Mouse (Mus musculus) left cerebral cortex, postnatal 25 days (tissue): ENCODE measurements around the gene Gpx6. TPM values are rescaled to one million over a fixed set of nuclear protein-coding genes. Genes with fewer than 3 reads are reported as not detected.

Source experiments
- DNase-seq, 2 experiments: peaks; one replicate each; pipeline ENCODE4 v3.0.0; 2022; ENCODE audit warnings: low spot score in 2 of 2, mixed read lengths in 1 of 2
- intact Hi-C: fragments of 180-260 bp; cut with DNase I; formaldehyde crosslinking; loops from one replicate; pipeline ENCODE4 v1.15.1; 2025
- total RNA-seq, 2 experiments: library from RNA; stranded (reverse); gene quantifications; 2 replicates each; pipeline ENCODE4 v1.2.3; 2021

Gene Gpx6
- total RNA-seq, 2 experiments from 2014 or later = not detected

DNA sequence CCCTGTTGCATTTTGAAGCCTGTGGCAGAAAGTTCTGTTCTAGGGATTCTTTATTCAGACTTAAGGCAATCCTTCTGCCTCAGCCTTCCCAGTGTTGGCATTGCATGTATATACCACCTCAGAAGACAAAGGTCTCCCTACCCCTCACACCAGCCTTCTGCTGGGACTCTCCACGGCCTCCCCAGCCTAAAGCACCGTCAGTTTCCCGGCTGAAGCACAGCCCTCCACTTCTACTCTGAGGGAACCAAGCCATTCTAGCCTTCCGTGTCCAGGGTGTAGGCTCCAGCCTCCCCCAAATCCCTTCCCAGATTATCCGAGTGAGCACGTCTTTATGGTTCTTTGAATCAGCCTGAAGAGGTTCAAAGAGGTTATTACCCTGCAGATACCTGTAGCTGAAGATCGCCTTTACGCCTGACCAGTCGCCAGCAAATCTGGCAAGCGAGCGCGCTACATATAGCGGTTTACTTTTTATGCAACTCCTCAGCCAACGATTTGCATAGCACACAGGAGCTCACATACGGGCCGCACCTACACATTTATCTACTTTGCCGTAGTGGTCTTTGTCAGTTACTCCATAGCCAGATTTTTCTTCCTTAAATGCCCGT is 10.1 kb downstream of the Gpx6 start:
- intact Hi-C loops = loop anchor here (10.0 kb wide), 1 partner anchor 1027 kb away; no protein-coding TSS in a partner anchor
- DNase-seq = peak; percentile 28 to 43

DNA sequence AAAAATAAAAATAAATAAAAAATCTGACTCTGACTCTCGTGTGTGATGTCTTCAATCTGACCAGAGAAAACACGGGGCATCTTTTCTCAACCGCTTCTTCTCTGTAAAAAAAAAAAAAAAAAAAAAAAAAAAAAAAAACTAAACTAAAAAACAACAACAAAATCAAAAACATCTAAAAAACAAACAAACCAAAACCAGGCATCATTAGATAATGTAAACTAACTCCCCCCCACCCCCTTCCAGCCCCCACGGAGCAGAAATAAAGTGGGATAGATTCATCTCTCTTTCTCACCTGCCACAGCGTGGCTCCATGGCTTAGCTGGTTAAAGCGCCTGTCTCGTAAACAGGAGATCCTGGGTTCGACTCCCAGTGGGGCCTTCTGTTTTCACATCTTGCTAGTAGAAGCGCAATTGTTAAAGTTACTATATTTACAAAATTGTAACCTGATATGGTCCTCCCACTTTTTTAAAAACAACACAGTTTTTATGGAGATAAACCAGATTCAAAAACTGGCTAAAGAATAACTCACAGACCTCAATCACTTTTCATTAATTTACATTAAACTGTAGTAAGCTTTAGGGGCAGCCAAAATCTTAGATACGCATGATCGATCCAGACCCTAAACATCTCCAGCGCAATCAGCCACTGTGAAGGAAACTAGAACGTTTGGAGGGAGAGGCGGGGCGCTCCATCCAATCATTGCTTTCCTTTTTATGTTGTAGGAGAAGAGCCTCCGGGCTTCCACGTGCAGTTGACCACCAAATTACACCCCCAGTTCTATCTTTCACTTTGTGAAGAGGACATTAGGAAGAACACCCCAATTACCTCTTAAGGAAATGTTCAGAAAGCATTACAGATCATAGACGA is 10.8 kb downstream of the Gpx6 start:
- DNase-seq = peak; percentile 71 to 80
- intact Hi-C loops = loop anchor here (10.0 kb wide), 1 partner anchor 1028 kb away; no protein-coding TSS in a partner anchor

DNA sequence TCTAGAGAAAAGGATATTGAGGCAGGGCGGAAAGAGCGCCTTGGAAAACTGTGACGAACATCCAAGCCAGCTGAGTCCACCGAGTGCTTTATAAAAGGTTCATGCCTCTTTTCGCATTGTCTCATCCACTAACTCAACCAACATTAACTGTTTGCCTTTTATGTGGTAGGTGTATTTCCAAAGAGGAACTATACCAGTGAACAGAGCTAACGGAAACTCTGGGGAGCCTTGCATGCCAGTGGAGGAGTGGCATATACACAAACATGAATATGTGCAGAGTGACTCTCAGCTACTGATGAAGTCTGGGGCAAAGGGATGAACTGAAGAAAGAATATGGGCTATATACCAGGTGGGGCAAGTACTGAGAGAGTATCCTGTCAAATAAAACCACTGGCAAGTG is 11.5 kb downstream of the Gpx6 start:
- intact Hi-C loops = loop anchor here (10.0 kb wide), 1 partner anchor 1029 kb away; no protein-coding TSS in a partner anchor

DNA sequence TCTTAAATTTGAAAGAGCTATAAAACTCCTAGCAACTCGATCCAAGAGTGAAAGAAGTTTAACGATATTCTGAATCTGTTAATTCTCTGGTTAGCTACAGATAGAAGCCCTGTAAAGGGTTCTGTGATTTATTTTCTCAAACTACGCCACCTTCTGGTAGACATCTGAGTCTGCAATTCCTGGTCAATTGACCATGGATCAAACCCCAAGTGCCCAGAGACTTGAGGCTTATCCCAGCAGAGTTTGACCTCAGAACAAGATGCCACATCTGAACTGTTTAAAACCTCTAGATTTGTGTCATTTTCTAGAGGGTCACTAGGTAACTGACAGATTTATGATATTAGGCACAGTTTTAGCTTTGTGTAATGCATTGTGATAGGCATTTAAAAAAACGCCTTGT is 14.3 kb downstream of the Gpx6 start:
- DNase-seq = peak; percentile 6 to 21
- intact Hi-C loops = loop anchor here (2.0 to 10.0 kb wide), 4 partner anchors 49 to 1031 kb away; no protein-coding TSS in a partner anchor

More for the DNA sequence above, 11.5 kb downstream of the Gpx6 start:
- peak; percentile 3 to 12 for DNase-seq

DNA sequence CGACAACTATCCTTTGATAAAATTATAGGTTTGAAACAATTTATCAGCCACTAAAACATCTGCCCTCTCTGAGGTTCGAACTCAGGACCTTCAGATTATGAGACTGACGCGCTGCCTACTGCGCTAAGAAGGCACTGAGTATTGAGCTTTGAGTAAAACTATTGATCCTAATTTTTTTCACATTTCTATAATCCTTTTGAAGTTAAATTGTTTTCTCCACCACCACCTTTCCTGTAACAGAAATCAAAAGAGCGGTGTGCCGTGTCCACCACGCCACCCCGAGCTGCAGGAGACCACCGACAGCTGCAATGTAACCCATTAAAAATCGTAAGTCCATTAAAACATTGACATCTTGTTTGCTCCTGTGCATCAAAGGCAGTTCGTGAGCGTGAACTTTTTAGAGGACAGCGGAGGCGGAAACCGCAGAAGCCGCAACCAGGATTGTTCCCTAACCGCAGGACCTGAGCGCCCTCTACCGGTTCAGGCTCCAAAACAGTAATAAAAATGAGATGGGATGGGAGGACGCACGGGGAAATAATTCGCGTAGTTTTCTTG is 14.8 kb downstream of the Gpx6 start:
- peak; percentile 81 to 82 for DNase-seq
- intact Hi-C loops = loop anchor here (2.0 to 10.0 kb wide), 4 partner anchors 50 to 1032 kb away; no protein-coding TSS in a partner anchor

DNA sequence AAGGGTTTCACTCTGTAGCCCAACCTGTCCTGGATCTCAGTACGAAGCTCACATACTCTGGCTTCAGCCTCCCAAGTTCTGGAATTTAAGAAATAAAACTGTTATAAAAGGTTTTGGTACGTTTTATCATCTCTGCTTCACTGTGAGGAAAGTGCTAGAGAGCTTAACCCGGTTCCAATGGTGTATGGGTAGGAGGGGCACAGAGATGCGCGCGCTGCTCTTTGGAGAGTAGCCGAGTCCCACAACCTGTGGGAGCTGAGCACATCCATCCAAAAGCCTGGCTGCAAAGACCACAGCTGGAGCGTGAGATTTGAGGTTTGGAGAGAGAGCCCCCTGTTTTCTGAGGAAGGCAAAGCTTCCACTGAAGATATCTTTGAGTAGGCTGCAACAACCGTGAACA is 15.5 kb downstream of the Gpx6 start:
- intact Hi-C loops = loop anchor here (2.0 to 10.0 kb wide), 4 partner anchors 51 to 1033 kb away; no protein-coding TSS in a partner anchor
- DNase-seq = peak; percentile 11 to 44

DNA sequence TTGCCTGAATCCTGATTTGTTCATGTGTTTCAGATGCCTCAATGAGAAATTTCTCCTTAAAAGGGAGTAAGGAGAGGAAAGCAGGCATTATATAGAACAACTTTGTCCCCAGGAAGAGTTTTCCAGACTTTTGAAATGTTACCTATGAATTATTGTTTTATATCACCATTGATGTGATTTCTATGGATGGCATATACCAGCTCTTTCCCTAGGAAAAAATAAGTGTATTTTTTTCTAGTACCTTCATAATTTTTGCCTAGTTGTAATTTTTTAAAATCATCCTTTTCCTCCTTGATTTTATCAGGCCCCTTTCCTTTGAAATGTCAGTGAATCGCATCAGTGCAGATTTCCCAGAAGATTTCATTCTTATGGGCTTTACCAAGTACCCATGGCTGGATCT is 34.7 kb downstream of the Gpx6 start, which contains the start of gene Olfr1367:
Gene Olfr1367 (plus strand): TSS at position 301 of the 400 bp plus-strand sequence.
- no peak for DNase-seq
- intact Hi-C loops = no loop called here

DNA sequence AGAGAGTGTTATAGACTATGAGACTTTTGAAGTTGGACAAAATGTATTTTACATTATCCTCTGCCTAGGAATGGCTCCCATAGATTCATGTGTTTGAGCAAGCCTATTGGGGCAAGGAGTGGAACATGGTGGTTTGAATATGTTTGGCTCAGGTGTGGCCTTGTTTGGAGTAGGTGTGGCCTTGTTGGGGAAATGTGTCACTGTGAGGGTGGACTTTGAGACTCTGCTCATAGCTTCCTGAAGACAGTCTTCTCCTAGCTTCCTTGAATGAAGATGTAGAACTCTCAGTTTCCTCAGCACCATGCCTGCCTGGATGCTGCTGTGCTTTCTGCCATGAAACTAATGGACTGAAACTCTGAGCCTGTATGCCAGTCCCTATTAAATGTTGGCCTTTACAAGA is 38.7 kb downstream of the Gpx6 start:
- DNase-seq = no peak
- intact Hi-C loops = no loop called here

DNA sequence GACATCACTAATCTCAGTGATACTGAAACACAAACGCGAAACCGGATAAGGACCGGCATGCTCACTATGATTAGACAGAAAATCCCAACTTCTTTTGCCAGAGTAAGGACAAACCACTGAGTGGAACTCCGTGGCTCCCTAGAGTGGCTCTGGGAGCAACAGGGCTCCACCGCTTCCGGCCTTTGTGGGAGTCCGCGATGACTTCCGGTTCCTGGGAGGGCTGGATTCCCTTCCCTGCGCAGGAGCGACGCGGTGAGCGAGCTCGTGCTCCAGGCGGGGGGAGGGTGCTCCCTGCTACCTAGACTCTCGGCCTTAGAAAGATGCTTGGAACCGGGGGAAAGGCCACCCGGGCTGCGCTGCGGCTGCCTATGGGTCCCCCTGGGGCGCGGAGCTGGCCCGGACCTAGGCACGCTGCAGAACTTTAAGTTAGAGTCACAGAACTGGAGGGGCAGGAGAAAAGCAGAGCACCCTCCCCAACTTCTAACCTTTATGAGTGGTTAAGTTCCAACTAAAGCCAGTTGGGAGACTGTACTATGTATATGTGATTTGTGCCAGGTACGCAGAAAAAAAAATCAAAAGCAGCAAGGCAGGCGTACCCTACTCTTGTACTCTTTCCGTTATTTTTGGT is 50.8 kb downstream of the Gpx6 start, which contains the start of gene Zscan12:
Gene Zscan12 (plus strand): TSS at position 200 of the 628 bp plus-strand sequence.
- intact Hi-C loops = loop anchor here (1.0 to 2.0 kb wide), 4 partner anchors 40 to 168 kb away; partner anchors contain the start of genes Zkscan3, Zkscan4, Zkscan8 and Zscan26
- peak; percentile 88 to 94 for DNase-seq

DNA sequence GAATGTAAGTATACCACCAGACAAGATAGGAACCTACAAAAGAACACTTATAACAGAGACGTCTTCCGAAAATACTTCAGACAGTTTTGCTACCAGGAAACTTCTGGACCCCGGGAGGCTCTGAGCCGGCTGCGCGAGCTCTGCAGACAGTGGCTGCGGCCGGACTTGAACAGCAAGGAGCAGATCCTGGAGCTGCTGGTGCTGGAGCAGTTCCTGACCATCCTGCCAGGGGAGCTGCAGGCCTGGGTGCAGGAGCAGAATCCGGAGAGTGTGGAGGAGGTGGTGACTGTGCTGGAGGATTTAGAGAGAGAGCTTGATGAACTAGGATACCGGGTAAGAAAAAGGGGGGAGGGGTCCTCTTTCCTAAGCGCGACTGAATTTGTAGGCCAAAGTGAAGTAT is 51.8 kb downstream of the Gpx6 start:
- DNase-seq = no peak
- intact Hi-C loops = loop anchor here (2.0 kb wide), 3 partner anchors 39 to 167 kb away; partner anchors contain the start of genes Zkscan3, Zkscan8 and Zscan26

DNA sequence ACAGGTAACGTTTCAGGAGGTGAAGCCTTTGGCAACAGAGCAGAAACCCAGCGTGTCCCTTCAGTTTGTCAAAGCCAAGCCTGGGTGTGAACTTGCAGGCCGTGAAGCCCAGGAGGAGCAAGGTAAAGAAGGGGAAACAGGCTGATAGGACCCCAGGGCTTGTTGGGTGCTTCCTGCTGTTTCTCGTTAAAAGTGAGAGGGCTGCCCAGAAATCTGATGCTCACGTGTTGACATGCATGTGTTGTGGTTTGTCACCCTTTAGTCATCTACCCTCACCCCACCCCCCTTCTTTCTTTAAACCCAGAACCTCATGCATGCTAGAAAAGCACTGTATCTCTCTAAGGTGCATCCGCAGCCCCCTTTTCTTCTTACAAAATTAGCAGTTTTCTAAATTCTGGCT is 54.7 kb downstream of the Gpx6 start:
- DNase-seq = no peak
- intact Hi-C loops = no loop called here

Other genes with a start within 250 kb of the Gpx6 start
- not detected for gene Olfr1370, start 237.2 kb upstream of the Gpx6 start, total RNA-seq
- not detected for gene Olfr1369-ps1, start 200.6 kb upstream of the Gpx6 start, total RNA-seq
- not detected for gene Olfr263, start 182.5 kb upstream of the Gpx6 start, total RNA-seq
- gene Olfr1368, start 166.3 kb upstream of the Gpx6 start, total RNA-seq = not detected
- 10 to 100 TPM; 34.3 to 41.2 TPM for gene Trim27, start 132.7 kb upstream of the Gpx6 start, total RNA-seq
- not detected for gene Gpx5, start 19.4 kb upstream of the Gpx6 start, total RNA-seq
- not detected for gene Olfr1367, start 34.8 kb downstream of the Gpx6 start, total RNA-seq
- 1 to 10 TPM; 7.5 to 7.9 TPM for gene Zscan12, start 50.7 kb downstream of the Gpx6 start, total RNA-seq
- 10 to 100 TPM; 37.2 to 44.5 TPM for gene Zkscan3, start 90.6 kb downstream of the Gpx6 start, total RNA-seq
- 1 to 10 TPM; 1.5 to 1.7 TPM for gene Pgbd1, start 128.9 kb downstream of the Gpx6 start, total RNA-seq
- 10 to 100 TPM; 48.3 to 51.3 TPM for gene Zscan26, start 141.6 kb downstream of the Gpx6 start, total RNA-seq
- gene Nkapl, start 156.4 kb downstream of the Gpx6 start, total RNA-seq = 1 to 10 TPM in 1 of 2 experiments, under 1 TPM in 1; 0.96 to 1.1 TPM
- 1 to 10 TPM; 5.6 to 6.7 TPM for gene Zkscan4, start 166.8 kb downstream of the Gpx6 start, total RNA-seq
- gene Gm10065, start 167.3 kb downstream of the Gpx6 start, total RNA-seq = not detected
- 10 to 100 TPM; 21.6 to 23.1 TPM for gene AK157302, start 183.1 kb downstream of the Gpx6 start, total RNA-seq
- gene Gm11273, start 189.3 kb downstream of the Gpx6 start, total RNA-seq = 10 to 100 TPM; 50.0 to 59.4 TPM
- 10 to 100 TPM; 17.2 to 19.5 TPM for gene Zkscan8, start 219.0 kb downstream of the Gpx6 start, total RNA-seq
- gene Olfr1366, start 230.7 kb downstream of the Gpx6 start, total RNA-seq = not detected
- gene Olfr1535, start 247.8 kb downstream of the Gpx6 start, total RNA-seq = not detected